Mouse (Mus musculus): ENCODE measurements at regions not wholly inside any gene's neighbourhood (a gene's known extent, or its start where the extent isn't known, plus 50 kb on each side); places are given as distances from the start of the nearest gene placed in this dataset.

DNA sequence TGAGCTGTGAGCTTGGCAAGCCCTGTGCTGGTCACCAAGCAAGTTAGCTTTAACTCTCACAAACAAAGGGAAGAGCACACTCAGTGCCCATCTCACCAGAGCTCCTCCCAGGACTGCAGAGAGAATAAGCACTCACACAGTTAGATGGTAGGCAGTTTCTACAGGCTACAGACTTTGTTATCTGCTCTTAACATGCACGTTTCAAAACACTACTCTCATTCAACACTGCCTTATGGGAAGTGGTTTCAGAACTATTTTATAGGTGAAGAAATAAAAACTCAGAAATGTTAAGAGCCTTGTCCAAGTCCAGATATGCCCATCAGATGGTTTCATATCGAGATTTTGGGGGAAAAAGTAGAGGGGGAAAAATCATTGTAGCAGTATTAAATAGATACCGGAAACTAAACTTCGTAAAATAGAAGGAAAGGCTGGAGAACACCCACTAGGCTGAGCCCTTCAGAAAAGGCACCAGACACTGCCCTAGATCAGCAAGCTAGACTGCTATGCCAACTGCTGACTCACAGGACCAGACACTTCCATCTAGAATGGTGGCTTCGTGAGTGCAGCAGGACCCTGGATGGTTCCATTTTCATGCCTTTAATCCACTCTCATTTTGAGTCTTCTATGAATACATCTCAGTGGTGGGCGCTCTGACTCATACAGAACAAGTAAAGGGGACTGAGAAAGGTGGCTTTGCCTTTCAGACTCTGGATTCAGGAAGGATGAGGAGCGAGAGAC is 51.3 kb upstream of the Serbp1 start:
- intact Hi-C loops (cut with DNase I): no loop called here
- no peak for DNase-seq

- intact Hi-C loops (cut with DNase I): no loop called here
- no peak for DNase-seq
Measured at GRCm38 (mm10) chr6:67184662-67185061, 53.3 kb upstream of the Serbp1 start.

DNA sequence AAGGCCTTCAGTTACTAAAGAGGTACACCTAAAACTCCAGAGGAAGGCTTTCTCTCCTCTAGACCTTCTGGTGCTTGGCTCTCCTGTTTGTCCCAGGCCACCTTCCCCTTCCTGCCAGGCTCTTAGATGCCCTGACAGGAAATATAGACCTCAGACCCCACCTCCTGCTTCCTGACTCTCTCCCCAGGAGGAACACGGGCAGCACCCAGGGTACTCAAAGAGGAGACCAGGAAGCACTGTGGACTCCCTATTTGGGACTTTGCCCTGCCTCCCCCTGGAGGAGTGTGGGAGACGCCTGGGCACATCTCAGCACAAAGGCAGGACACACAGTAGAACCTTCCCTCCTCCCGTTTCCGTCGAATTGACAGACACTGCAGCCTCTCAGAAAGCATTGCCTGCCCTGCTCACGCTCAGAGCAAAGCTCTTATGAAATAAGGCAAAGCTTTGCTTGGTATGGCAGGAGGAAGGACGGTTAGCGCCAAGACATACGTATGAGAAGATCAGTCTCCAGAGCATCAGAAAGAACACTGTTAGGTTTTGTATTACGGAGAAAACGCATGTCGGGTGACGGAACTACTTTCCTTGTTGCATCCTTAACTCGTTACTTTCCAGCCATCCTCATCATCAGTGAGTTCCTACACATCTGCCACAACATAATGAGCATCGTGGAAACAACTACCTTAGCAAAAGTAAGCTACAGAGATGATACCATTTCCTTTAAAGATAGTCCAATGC is 54.3 kb upstream of the Serbp1 start:
- intact Hi-C loops (cut with DNase I): no loop called here
- DNase-seq: no peak

- intact Hi-C loops (cut with DNase I): no loop called here
- no peak for DNase-seq
Measured at GRCm38 (mm10) chr6:67182453-67182852, 55.5 kb upstream of the Serbp1 start.

- intact Hi-C loops (cut with DNase I): no loop called here
- no peak for DNase-seq
Measured at GRCm38 (mm10) chr6:67181459-67181858, 56.5 kb upstream of the Serbp1 start.

- intact Hi-C loops (cut with DNase I): no loop called here
- DNase-seq: no peak
Measured at GRCm38 (mm10) chr6:67179416-67179815, 58.6 kb upstream of the Serbp1 start.

- intact Hi-C loops (cut with DNase I): no loop called here
- DNase-seq: no peak
Measured at GRCm38 (mm10) chr6:67178531-67178930, 59.4 kb upstream of the Serbp1 start.

- intact Hi-C loops (cut with DNase I): no loop called here
- no peak for DNase-seq
Measured at GRCm38 (mm10) chr6:67178101-67178500, 59.9 kb upstream of the Serbp1 start.

DNA sequence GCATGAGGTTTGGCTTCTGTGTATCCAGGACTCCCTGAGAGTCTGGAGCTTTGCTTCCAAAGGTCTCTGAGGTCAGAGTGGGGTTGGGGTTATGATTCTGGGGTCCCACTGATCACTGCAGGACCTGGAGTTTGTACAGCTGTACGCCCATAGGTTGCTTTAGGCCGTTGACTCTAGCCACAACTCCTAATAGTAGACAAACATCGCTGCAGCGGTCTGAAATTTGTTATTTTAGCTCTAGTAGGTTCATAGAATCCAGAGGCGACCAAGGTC is 67.4 kb upstream of the Serbp1 start:
- intact Hi-C loops (cut with DNase I): no loop called here
- no peak for DNase-seq

- intact Hi-C loops (cut with DNase I): loop anchor here (2.0 to 10.0 kb wide), 2 partner anchors 149 to 265 kb away; no protein-coding TSS in a partner anchor
- DNase-seq: peak; percentile 22 to 33
Measured at GRCm38 (mm10) chr6:67169873-67170673, 67.9 kb upstream of the Serbp1 start.

- intact Hi-C loops (cut with DNase I): loop anchor here (2.0 to 10.0 kb wide), 2 partner anchors 150 to 266 kb away; no protein-coding TSS in a partner anchor
- DNase-seq: no peak
Measured at GRCm38 (mm10) chr6:67168803-67169202, 69.2 kb upstream of the Serbp1 start.

GRCm38 (mm10) chr6:67168031-67168777 is 69.8 kb upstream of the Serbp1 start:
- intact Hi-C loops (cut with DNase I): loop anchor here (2.0 to 10.0 kb wide), 2 partner anchors 151 to 267 kb away; no protein-coding TSS in a partner anchor
- DNase-seq: peak in 1 of 2 experiments; percentile 29

- intact Hi-C loops (cut with DNase I): loop anchor here (10.0 kb wide), 1 partner anchor 270 kb away; no protein-coding TSS in a partner anchor
- no peak for DNase-seq
Measured at GRCm38 (mm10) chr6:67165091-67165490, 72.9 kb upstream of the Serbp1 start.

DNA sequence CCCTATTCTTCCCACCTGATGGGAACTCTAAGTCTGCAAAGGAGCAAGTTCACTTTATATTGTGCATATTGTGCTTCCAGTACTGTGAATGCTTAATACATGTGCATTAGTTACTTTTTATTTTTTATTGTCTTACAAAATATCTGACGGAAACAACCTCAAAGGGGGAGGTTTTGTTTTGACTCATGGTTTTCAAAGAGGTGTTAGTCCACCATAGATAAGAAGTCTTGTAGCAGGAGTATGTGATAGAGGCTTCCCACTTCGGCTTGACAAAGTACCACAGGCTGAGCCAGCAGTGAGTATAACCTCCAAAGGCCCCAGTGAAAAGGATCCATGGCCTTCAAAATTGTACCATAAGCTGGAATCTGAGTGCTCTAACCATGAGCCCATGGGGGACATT is 74.0 kb upstream of the Serbp1 start:
- no peak for DNase-seq
- intact Hi-C loops (cut with DNase I): loop anchor here (10.0 kb wide), 1 partner anchor 271 kb away; no protein-coding TSS in a partner anchor

DNA sequence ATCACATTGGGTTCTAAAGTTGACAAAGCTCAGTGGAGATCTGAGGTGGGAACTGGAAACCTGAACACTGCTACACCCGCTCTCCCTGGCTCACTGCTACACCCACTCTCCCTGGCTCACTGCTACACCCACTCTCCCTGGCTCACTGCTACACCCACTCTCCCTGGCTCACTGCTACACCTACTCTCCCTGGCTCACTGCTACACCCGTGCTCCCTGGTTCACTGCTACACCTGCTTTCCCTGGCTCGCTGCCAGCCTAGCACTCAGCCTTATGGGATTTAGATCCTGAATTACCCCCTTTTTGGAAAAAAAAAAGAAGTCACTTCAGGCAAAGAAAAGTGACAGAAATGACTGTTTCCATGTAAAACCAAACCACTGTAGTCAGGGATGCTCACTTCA is 75.2 kb upstream of the Serbp1 start:
- intact Hi-C loops (cut with DNase I): loop anchor here (10.0 kb wide), 1 partner anchor 272 kb away; no protein-coding TSS in a partner anchor
- DNase-seq: no peak

GRCm38 (mm10) chr6:67161610-67162009 is 76.4 kb upstream of the Serbp1 start:
- DNase-seq: no peak
- intact Hi-C loops (cut with DNase I): loop anchor here (10.0 kb wide), 1 partner anchor 273 kb away; no protein-coding TSS in a partner anchor

- intact Hi-C loops (cut with DNase I): loop anchor here (1.0 to 10.0 kb wide), 2 partner anchors 198 to 274 kb away; no protein-coding TSS in a partner anchor
Measured at GRCm38 (mm10) chr6:67160564-67160963, 77.4 kb upstream of the Serbp1 start.

DNA sequence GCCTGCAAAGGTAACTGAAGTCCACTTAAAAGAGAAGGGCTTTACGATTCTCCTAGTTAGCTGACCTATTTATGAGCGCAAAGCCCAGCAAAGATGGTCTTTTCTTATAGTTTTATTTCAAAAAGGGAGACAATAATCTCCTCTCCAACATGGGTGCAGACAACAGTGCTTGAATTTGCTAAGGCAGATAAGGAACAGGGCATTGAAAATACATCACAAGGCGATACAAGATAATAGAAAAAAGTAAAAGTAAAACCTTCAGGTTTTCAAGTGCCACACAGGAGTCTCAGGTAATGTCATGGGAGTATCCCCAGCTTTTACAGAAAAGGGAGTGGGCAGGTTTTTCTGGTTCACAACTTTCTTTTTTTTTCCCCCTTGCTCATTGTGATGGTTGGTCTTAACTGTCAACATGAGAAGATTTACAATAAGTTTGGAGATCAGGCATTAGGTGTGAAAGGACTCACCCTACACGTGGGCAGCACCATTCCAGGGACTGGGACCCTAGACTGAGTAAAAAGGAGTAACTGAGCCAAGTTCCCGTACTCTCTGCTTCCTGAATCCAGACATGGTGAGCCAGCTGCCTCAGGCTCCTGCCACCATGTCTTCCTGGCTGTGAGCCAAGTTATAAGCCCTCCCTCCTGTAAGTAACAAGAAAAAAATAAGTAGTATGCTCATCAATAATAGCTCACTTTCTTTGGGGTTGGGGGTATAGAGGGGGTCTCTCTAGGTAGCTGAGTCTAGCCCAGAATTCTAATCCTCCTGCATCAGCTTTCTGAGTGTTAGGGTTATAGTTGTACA is 78.1 kb upstream of the Serbp1 start:
- no peak for DNase-seq
- intact Hi-C loops (cut with DNase I): loop anchor here (1.0 to 10.0 kb wide), 5 partner anchors 123 to 319 kb away; partner anchors contain the start of genes Gadd45a and Gng12

More at GRCm38 (mm10) chr6:67160564-67160963, 77.4 kb upstream of the Serbp1 start:
- no peak for DNase-seq

- no peak for DNase-seq
- intact Hi-C loops (cut with DNase I): loop anchor here (2.0 to 5.0 kb wide), 3 partner anchors 122 to 318 kb away; partner anchors contain the start of genes Gadd45a and Gng12
Measured at GRCm38 (mm10) chr6:67159224-67159623, 78.8 kb upstream of the Serbp1 start.
